Mouse (Mus musculus) brain, embryonic 14.5 days (tissue): ENCODE data around the gene Svep1.

ENCODE experiments used
- CTCF ChIP-seq: fragments of 200-500 bp; IDR thresholded peaks from 2 replicates; pipeline ENCODE4 v1.5.1; 2012; ENCODE audit warnings: inconsistent platforms, mild to moderate bottlenecking, moderate library complexity, borderline replicate concordance; ENCODE audit not compliant: insufficient read depth, insufficient read length; ENCODE audit errors: extremely low read depth
- POLR2A ChIP-seq: fragments of 200-500 bp; IDR thresholded peaks from 2 replicates; pipeline ENCODE4 v1.6.1; 2012; ENCODE audit warnings: mild to moderate bottlenecking, inconsistent platforms, borderline replicate concordance; ENCODE audit not compliant: poor library complexity, insufficient read depth, insufficient read length, severe bottlenecking; ENCODE audit errors: extremely low read depth

DNA sequence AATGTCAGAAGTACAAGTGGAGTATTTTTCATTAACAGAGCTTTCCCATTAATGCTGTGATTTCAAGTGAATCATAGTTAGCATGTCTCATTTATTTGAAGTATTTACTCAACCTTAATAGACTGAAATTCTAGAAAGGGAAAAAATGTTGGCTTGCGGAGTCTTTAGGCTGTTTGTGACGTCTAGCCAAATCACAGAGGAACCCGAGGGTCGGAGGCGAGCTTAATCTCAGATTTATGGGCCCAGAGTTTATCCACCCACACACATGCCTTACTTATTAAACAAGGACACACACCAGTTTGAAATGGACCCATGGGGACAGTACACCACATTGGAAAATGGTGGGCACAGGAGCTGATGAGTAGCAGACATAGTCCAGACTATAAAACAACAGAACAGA lies 17.4 kb downstream of the Svep1 start:
- no peak for TF ChIP-seq CTCF
- no peak for TF ChIP-seq POLR2A
